Mouse (Mus musculus): ENCODE measurements around the gene Cep170b.

The Cep170b gene

DNA sequence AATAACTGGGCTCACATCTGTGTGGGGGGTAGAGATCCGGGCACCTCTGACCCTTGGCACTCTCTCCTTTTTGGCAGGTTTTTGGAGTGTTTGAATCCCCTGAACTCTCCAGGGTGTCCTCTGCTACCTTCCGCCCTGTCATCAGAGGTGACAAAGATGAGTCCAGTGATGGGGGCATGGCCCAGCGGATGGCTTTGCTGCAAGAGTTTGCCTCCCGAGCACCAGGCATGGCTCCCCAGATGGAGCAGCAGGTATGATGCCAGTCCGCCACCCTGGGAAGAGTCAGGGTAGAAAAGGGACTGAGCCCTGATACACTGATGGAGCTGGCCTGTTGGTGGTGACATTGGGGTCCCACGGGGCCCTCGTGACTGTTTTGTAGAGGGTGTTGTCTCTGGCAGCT is 16.8 kb downstream of the Cep170b start:
- DNase-seq (ENCODE audit: low spot score in 2 of 2) = no peak

DNA sequence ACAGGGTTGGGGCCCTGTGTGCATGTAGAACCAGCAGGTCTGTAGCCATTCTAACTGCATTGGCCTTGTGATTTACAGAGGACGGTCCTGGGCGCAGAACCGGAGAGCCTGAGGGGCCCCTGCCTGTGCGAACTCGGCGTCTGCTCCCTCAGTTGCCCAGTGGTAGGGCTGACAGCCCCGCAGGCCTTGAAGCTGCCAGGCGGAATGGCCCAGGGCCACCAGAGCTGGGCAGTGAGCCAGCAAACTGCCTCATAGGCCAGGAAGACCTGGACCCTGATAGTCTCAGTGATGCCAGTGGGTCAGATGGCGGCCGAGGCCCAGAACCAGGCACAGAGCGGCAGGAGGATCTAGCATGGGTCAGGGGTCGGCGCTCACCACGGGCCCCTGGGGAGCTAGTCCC is 17.5 kb downstream of the Cep170b start:
- no peak for DNase-seq (ENCODE audit: low spot score in 2 of 2)

DNA sequence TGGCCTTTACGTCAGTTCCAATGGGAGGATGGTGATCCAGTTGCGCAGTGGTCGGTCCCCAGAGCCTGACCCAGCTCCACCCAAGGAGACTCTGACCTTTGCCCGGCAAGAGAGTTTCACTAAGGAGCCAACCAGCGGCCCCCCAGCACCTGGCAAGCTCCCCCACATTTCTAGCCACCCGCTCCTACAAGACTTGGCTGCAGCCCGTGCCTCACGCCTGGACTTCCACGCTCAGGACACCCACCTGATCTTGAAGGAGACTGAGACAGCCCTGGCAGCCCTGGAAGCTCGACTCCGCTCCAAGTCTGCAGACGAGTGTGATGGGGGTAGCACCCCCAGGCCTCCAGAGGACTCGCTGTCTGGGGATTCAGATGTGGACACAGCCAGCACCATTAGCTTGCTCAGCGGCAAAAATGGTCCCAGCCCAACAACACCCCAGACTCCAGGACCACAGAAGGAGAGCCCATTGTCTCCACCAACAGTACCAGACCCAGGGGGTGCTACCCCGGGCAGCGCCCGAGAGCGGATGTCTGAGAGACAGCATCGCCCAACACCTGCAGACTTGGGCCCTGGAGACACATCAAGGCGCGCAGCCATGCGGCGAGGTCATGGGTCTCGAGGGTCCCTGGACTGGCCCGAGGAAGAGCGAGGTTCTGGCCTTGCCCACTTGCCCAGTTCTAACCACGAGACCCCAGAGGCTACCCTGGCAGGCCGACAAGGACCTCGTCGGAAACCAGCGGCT is 18.2 kb downstream of the Cep170b start:
- DNase-seq (ENCODE audit: low spot score in 2 of 2) = no peak

DNA sequence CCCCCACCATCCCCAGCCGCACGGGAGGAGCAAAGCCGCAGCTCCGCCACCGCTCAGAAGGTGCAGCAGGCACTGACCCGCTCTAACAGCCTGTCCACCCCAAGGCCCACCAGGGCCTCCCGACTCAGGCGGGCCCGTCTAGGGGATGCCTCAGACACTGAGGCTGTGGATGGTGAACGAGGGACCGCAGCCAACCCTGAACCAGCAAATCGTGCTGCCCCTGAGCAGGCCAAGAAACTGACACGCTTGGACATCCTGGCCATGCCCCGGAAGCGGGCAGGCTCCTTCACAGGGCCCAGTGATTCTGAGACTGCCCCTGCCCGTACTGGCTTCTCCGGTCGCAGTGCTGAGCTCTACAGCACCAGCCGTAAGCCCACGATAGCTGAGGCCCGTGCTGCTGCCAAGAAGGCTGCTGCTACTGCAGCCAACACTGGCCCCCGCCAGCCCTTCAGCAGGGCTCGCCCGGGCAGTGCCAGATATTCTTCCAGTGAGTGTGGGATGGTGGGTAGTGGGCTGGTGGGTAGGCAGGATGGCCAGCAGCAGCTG is 18.8 kb downstream of the Cep170b start:
- no peak for DNase-seq (ENCODE audit: low spot score in 2 of 2)

DNA sequence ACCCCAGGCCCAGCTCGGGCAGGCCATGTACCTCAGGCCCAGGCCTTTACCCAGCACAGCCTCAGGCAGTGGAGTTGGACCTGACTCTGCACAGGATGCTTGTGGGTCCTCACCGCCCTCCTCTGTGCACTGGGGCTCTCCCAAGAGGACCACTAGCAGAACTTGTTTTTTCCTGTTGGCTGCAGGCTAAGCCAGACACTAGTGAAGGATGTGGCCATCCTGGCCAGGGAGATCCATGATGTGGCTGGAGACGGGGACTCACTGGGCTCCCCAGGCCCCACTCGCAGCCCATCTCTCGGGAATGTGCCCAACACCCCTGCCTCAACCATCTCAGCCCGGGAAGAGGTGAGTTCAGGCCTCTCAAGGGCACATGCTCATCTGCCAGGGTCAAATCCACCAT is 22.5 kb downstream of the Cep170b start:
- DNase-seq (ENCODE audit: low spot score in 2 of 2) = no peak

DNA sequence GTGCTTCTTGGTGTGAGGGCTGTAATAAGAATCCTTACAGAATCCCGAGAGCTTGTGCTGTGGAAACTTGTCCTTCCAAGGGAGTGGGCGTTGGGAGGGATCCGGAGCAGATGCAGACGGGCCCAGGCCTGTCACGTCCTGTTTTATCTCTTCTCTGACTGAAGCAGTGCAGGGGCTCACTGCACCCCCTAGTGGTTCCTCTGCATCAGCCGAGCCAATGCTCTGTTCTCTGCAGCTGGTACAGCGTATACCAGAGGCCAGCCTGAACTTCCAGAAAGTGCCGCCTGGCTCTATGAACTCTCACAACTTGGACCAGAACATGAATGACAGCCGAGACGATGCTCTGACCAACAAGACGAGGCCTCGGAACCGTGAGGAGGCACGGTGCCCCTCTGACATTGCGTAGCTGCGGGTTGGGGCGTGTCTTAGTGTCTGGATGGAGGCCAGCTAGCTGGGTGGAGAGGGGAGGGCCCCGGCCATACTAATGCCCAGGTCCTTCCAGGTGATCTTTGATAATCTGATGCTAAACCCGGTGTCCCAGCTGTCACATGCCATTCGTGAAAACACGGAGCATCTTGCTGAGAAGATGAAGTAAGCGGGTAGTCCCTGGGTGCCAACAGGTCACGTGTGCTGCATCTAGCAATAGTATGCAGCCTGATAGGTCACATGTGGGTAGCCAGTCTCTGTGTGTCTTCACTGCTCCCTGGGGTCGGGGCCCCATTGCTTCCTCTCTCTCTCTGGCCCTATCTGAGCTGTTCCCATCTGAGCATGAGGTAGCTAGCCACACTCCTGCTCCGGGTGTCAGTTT is 23.1 kb downstream of the Cep170b start:
- peak; percentile 74 to 88 for DNase-seq (ENCODE audit: low spot score in 2 of 2)

DNA sequence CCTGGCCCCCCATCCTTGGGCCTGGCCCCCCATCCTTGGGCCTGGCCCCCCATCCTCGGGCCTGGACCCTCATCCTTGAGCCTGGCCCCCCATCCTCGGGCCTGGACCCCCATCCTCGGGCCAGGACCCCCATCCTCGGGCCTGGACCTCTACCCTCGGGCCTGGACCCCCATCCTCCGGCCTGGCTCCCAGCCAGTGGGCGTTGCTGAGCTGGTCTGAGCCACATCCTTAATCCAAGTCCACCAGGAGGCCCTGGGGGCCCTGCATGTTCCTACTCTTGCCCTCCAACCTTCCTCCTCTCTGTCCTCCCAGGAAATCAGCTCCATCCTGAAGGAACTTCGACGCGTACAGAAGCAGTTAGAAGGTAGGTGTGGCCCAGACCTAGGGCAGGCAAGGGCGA is 24.0 kb downstream of the Cep170b start:
- no peak for DNase-seq (ENCODE audit: low spot score in 2 of 2)

DNA sequence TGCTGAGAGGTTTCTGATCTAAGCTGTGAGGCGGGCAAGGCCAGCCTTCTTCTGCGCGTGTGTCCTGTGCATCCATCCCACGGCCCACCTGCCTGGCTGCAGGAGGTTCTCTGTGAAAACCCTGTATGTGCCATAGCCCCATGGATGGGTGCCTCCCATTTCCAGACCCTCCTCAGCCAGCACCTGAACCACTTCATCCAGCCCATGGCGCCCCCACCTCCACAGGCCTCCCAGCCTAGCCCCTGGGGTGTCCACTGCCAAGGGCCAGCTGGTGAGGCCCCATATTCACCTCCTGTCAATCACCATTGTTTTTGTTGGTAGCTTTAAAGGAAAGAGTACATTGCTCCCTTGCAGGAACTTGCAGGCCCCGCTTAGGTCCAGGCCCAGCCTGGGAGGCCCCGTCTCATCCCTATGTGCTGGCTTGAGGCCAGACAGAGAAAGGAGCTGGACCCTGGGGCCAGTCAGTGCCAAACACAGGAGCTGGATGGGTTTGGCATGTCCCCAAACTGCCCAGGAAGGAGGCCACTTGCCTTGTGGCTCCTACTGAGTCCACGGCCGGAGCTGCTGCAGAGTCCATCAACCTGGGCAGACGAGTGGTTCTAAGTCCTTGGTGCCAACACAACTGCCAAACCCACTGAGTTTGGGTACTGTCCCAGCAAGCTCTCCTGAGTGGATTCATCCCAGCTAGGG is 24.8 kb downstream of the Cep170b start:
- no peak for DNase-seq (ENCODE audit: low spot score in 2 of 2)

DNA sequence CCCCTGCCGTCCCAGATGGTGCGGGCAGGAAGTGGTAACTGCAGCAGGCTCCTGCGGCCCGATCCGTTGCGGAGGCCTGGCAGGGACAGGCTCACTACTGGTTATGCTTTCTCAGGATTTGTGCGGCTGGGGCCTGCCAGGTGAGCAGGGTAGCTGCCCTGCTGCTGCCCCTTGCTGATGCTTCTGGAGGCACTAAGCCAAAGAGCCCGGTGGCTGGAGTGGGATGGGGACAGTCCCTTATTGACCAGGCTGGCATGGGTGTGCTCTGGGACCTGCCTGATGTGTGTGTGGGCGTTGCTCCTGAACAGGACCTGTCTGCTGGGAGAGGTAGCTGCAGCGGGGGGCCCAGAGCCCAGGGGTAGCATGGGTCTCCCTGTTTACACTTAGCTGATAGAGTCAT is 25.5 kb downstream of the Cep170b start:
- DNase-seq (ENCODE audit: low spot score in 2 of 2) = no peak

DNA sequence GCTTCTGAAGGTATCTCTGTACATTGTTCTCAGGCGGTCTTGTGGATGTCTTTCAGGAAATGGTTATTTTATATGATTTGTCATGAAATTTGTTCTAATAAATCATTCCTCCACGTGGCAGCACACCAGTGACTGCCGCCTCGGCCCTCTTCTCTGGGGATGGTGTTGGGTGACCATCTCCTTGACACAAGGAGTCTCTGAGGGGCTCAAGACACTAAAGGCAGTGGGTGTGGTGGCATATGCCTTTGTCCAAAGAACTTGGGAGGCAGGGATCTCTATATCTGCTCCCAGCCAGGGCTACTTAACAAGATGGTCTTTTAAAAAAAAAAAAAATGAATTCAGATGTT is 26.2 kb downstream of the Cep170b start:
- no peak for DNase-seq (ENCODE audit: low spot score in 2 of 2)

DNA sequence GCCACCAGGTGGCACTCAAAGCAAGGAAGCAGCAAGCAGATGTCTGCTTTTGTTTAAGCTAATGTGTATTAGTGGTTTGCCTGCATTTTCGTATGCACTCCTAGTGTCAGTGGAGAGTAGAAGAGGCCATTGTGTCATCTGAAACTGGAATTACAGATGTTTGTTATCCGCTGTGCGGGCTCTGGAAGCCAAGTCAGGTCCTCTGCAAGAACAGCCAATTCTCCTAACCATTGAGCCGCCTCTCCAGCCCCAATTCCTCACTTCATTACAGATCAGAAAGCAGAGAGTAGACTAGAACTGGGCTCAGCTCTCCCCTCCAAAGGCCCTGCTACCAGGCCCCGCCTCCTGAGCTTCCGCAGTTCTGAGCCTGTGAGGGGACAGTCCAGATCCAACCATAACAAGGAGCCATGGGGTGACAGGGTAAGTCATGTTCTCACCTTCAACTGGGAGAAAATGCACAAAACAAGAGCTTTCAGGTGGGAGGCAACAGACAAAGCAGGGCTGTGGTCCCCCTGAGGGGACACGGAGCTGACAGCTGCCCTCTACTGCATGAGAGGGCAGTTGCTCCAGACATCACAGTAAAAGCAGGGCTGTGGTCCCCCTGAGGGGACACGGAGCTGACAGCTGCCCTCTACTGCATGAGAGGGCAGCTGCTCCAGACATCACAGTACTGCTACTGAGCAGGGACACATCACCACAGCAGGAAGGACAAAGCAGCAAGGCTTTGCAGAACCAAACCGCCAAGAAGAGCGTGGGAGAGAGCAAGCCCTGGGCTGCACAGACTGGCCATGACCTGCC is 26.8 kb downstream of the Cep170b start:
- DNase-seq (ENCODE audit: low spot score in 2 of 2) = no peak

DNA sequence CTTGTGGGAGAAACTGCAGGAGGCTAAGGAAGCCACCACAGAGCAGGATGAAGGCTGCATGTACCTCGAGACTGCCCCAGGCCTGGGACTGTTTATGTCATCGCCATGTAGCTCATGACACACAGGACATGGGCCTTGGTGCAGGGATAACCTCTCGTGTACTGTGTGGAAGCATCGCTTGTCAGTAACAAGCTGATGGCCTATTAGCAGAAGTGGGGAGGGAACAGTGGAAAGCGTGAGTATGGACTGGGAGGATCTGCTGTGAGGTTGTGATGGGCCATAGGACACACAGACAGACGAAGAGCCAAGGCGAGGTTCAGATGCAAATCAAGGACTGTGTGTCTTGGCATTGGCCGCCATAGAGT is 27.3 kb downstream of the Cep170b start:
- DNase-seq (ENCODE audit: low spot score in 2 of 2) = no peak

DNA sequence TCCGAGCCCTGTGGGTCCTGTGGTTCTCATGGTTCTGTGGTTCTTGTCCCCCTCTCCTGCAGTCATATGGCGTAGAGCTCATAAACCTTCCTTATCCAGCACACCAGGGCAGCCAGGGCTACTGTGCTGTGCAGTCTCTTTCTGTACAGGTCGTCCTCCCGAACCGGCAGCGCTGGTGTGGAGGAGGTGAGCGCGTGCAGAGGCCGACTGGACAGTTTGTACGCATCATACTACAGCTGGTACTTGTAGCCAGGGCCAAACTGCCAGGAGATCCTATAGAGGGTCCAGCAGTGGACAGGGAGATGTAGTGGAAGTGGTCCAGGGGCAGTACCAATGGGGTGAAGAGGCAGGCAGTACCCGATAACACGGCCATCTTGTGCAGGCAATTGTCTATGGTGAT is 30.7 kb downstream of the Cep170b start:
- DNase-seq (ENCODE audit: low spot score in 2 of 2) = no peak

DNA sequence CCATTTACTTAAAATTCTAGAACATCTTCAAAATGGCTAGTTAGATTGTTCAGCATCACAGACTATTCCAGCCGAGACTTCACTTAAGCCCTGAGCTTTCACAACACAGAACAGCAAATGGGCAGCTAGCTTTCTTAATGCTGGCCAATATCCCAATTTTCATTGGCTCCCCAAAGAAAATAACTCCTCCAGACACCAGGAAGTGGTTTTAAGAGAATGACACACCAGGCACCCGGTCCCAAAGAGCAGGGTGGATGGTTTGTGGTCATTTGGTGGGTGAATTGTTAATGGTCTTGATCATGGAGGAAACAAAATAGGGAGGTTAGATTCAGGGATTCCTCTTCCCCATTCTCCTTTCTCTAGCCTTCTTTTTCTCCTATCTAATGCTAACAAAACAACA is 32.1 kb downstream of the Cep170b start:
- no peak for DNase-seq (ENCODE audit: low spot score in 2 of 2)

DNA sequence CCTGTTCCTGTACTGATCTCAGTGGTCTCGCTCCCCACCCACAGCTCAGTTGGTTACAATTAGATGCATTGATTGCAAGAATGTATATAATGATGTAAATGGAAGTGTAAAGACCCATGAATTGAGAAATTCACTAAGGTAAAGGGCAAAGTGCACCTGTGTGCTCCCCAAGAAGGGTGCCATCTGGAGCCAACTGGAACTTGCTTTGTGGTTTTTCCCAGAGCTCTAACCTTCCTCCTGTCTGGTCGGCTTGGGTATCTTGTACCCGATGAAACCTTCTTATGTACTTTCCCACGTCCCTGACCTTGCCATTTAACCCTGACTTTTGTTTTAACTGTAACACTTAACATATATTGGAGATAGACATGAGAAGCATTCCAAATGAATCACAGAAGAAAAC is 35.6 kb downstream of the Cep170b start:
- DNase-seq (ENCODE audit: low spot score in 2 of 2) = no peak

DNA sequence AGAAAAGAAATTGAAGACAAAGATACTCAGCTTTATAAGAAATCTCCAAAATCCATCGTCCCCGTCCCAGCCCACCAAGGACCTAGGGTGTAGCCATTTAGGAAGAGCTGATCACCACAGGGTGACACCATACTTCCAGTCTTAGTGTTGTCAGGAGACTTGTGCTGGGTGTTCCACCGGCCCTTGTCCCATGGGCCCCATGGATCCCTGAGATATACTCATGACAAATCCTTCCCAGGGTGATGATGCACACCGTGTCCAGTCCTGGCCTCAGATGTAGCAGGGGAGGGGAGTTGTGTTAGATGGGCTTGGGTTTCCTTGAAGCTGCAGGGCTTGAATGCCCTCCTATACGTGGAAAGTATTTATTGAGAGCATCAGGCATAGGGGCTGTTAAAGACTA is 37.6 kb downstream of the Cep170b start:
- DNase-seq (ENCODE audit: low spot score in 2 of 2) = peak in 1 of 2 experiments; percentile 9

DNA sequence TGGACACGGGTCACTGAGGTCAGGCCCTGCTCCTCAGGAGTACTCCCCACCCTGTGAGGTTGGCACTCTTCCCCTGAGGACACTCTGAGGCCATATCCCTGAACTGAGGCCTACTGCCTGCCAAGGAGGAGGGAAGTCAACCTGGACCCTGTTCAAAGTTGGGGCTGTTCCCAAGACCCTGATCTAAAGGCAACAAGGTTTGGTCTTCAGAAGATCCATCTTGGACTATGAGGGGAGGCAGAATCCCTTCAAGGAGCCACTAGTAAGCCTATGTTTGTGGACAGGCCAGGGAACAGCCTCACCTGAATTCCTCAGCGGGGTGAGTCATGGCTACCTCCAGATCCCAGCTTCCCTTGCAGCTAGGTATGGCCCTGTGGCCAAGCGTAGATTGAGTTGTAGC is 39.2 kb downstream of the Cep170b start:
- peak; percentile 6 to 48 for DNase-seq (ENCODE audit: low spot score in 2 of 2)

DNA sequence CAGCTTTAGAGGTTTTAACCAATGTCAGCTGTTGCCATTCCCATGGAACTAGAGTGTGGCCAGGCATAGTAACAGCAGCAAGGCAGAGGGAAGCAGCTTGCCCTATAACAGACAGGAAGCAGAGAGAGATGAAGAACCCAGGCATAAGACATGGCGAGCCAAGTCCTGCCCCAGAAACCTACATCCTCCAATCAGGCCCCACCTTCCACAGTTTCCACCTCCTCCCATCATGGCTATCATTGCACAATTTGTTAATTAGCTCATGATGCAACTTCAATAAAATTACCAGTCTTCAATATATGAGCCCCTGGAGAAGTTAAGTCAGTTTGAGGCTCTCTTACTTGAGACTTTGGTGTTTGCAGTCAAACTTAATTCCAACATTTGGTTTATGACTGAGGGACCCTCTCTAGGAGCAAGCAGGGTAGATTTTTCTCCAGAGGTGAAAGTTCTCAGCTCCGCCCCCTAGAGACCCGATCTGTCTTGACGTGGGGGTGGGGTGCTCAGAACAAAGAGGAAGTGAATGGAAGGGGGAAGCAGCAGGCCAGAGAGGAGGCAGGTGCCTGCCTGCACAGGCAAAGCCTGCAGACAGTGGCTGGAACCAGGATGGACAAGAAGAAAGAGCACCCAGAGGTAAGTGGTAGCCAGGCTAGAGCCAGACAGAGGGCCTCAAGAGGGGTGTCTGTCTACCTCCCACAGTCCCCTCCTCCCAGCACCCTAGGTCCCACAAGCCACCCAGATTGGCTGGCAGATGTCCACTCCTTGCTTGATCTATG is 40.1 kb downstream of the Cep170b start, which contains the start of gene Pld4:
Gene Pld4 (plus strand): TSS at position 502 of the 773 bp plus-strand sequence.
- peak; percentile 64 to 80 for DNase-seq (ENCODE audit: low spot score in 2 of 2)

DNA sequence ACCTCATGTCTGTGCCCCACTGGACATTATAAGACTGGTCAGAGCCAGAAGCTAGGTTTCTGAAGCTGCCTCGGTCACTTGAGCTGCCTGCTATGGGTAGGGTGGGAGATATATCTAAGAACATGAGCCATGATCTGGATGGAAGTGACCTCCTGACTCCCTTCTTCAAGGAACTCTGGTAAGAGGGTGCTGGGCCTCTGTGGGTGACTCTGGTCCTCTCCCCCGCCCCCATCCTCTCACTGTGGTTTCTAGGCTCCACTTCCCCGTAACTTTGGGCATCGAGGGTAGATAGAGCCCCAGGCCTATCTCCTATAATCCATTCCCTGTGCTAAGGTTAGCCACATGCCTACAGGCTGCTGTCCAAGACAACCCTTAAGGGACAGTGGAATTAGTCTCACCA is 41.2 kb downstream of the Cep170b start:
- peak; percentile 27 to 62 for DNase-seq (ENCODE audit: low spot score in 2 of 2)

DNA sequence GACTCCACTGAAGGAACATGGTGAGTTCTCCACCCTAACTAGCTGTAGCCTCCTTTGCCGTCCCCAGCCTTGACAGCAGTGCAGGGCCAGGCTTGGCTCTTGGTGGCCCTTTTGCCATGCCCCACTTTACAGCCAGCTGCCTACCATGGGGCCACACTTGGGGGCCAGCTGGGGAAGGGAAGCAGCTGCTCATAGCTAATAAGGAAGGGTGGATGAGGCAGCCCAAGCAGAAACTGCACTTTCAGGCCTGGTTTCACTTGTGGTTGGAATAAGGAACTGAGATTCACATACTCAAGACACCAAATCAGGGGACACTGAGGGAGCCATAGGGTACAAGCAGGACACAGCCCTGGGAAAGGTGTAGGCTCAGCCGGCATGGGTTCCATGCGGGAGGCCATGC is 41.8 kb downstream of the Cep170b start:
- DNase-seq (ENCODE audit: low spot score in 2 of 2) = peak; percentile 67 to 75

DNA sequence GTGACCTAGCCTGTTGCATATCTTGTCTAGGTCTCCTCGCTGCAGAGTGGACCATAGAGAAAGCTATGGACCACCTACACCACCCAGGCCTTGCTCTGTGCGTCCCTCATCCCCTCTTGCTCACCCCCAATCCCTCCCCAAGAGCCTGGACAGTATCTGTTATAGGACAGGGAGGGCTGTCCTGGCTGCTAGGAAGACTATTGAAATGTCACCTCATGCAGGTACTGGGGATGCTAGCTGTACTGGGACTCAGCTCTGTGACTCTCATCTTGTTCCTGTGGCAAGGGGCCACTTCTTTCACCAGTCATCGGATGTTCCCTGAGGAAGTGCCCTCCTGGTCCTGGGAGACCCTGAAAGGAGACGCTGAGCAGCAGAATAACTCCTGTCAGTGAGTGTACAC is 42.9 kb downstream of the Cep170b start:
- peak; percentile 9 to 50 for DNase-seq (ENCODE audit: low spot score in 2 of 2)
